Mouse (Mus musculus): ENCODE results near the gene Stxbp5. TPM values are rescaled to one million over a fixed set of nuclear protein-coding genes. Genes with fewer than 3 reads are reported as not detected.
A peak's percentile ranks its signal among the peaks of the same experiment; 100 is the strongest.

Gene Stxbp5
- polyA plus RNA-seq (2015; fragmentation: Nextera tagmentation; extraction: Ambion mirVana), result 7.0 and 7.8 TPM in 2 replicates

GRCm38 (mm10) chr10:9901071-9901696, at the start of gene Stxbp5:
Gene Stxbp5, minus strand, starts transcription at chr10:9901079.
- peaks cover 29% of the 10 kb centered on the region for H3K4me1 ChIP-seq
- peak within 1 kb of the TSS; percentile 93 for H3K27ac ChIP-seq (replicated peaks)
- H3K36me3 ChIP-seq, result no peaks in the 10 kb centered on the region
- peak within 1 kb of the TSS; percentile 73 for H3K4me3 ChIP-seq
- H3K9ac ChIP-seq (replicated peaks), result peak within 1 kb of the TSS; percentile 86
- ATAC-seq (replicated peaks), result peak; percentile 79
- H3K9me3 ChIP-seq, result no peaks in the 10 kb centered on the region
- H3K4me2 ChIP-seq (replicated peaks), result peak within 1 kb of the TSS; percentile 93
- WGBS, result 0% methylated on average over 37 of the region's 52 CpGs
- no peaks in the 10 kb centered on the region for H3K27me3 ChIP-seq

- Histone ChIP-seq H3K9me3 (no peaks in the 10 kb centered on the region), H3K4me2 (replicated peaks) (no peak overlapping the region), H3K9ac (replicated peaks) (no peak overlapping the region), H3K36me3 (no peaks in the 10 kb centered on the region), H3K27me3 (no peaks in the 10 kb centered on the region), H3K27ac (replicated peaks) (no peak overlapping the region), H3K4me1 (peaks cover 4% of the 10 kb centered on the region; the same call in 1 of the 2 replicates), H3K4me3 (no peak overlapping the region)
- 28% methylated on average over 5 of the region's 5 CpGs for WGBS
- peak; percentile 70; the same call in 1 of the 2 replicates for ATAC-seq (replicated peaks)
Observed at GRCm38 (mm10) chr10:9912395-9912794, 11.5 kb upstream of the Stxbp5 start.

- WGBS, result 81% methylated on average over 8 of the region's 8 CpGs
- Histone ChIP-seq H3K36me3 (no peaks in the 10 kb centered on the region), H3K27ac (replicated peaks) (no peak overlapping the region), H3K4me3 (no peak overlapping the region), H3K9me3 (no peaks in the 10 kb centered on the region), H3K9ac (replicated peaks) (no peak overlapping the region), H3K4me2 (replicated peaks) (no peak overlapping the region), H3K27me3 (no peaks in the 10 kb centered on the region), H3K4me1 (peaks cover 4% of the 10 kb centered on the region; the same call in 1 of the 2 replicates)
- no peak for ATAC-seq (replicated peaks)
Observed at GRCm38 (mm10) chr10:9907919-9908502, 7.1 kb upstream of the Stxbp5 start.

- 77% methylated on average over 2 of the region's 2 CpGs for WGBS
- peaks cover 4% of the 10 kb centered on the region; the same call in 1 of the 2 replicates for H3K4me1 ChIP-seq
- no peak for ATAC-seq (replicated peaks)
Observed at GRCm38 (mm10) chr10:9907519-9907918, 6.6 kb upstream of the Stxbp5 start.

GRCm38 (mm10) chr10:9906185-9906584, 5.3 kb upstream of the Stxbp5 start:
- Histone ChIP-seq H3K27me3 (no peaks in the 10 kb centered on the region), H3K27ac (replicated peaks) (no peak overlapping the region), H3K36me3 (no peaks in the 10 kb centered on the region), H3K4me3 (no peak overlapping the region), H3K4me2 (replicated peaks) (no peak overlapping the region), H3K9ac (replicated peaks) (no peak overlapping the region), H3K9me3 (no peaks in the 10 kb centered on the region), H3K4me1 (no peaks in the 10 kb centered on the region)
- WGBS, result 65% methylated on average over 3 of the region's 3 CpGs
- no peak for ATAC-seq (replicated peaks)

More at GRCm38 (mm10) chr10:9907519-9907918, 6.6 kb upstream of the Stxbp5 start:
- Histone ChIP-seq H3K9ac (replicated peaks) (no peak overlapping the region), H3K36me3 (no peaks in the 10 kb centered on the region), H3K4me2 (replicated peaks) (no peak overlapping the region), H3K27me3 (no peaks in the 10 kb centered on the region), H3K9me3 (no peaks in the 10 kb centered on the region), H3K4me3 (no peak overlapping the region), H3K27ac (replicated peaks) (no peak overlapping the region)

GRCm38 (mm10) chr10:9901697-9902239, 889 bp upstream of the Stxbp5 start:
- Histone ChIP-seq H3K4me3 (peak overlapping the region; percentile 73), H3K27ac (replicated peaks) (peak overlapping the region; percentile 93), H3K4me1 (peaks cover 29% of the 10 kb centered on the region), H3K9ac (replicated peaks) (peak overlapping the region; percentile 86), H3K9me3 (no peaks in the 10 kb centered on the region), H3K36me3 (no peaks in the 10 kb centered on the region), H3K4me2 (replicated peaks) (peak overlapping the region; percentile 93), H3K27me3 (no peaks in the 10 kb centered on the region)
- under 1% methylated on average over 16 of the region's 16 CpGs for WGBS
- ATAC-seq (replicated peaks), result peak; percentile 94

- ATAC-seq (replicated peaks), result peak; percentile 55
- H3K36me3 ChIP-seq, result no peaks in the 10 kb centered on the region
- peak overlapping the region; percentile 73 for H3K4me3 ChIP-seq
- H3K4me1 ChIP-seq, result peaks cover 29% of the 10 kb centered on the region
- under 1% methylated on average over 66 of the region's 81 CpGs for WGBS
- peak overlapping the region; percentile 86 for H3K9ac ChIP-seq (replicated peaks)
- H3K9me3 ChIP-seq, result no peaks in the 10 kb centered on the region
- peak overlapping the region; percentile 93 for H3K27ac ChIP-seq (replicated peaks)
- H3K27me3 ChIP-seq, result no peaks in the 10 kb centered on the region
- peak overlapping the region; percentile 93 for H3K4me2 ChIP-seq (replicated peaks)
Observed at GRCm38 (mm10) chr10:9900315-9901070, 386 bp downstream of the Stxbp5 start.

- peak overlapping the region; percentile 86 for H3K9ac ChIP-seq (replicated peaks)
- WGBS, result 1% methylated on average over 15 of the region's 15 CpGs
- H3K4me2 ChIP-seq (replicated peaks), result peak overlapping the region; percentile 93
- no peaks in the 10 kb centered on the region for H3K9me3 ChIP-seq
- H3K4me1 ChIP-seq, result peaks cover 29% of the 10 kb centered on the region
- H3K27ac ChIP-seq (replicated peaks), result 0 out of 2 replicates have a peak overlapping the region, but pooled peaks have one; percentile 93
- peak overlapping the region; percentile 73 for H3K4me3 ChIP-seq
- ATAC-seq (replicated peaks), result no peak
- H3K27me3 ChIP-seq, result no peaks in the 10 kb centered on the region
- no peaks in the 10 kb centered on the region for H3K36me3 ChIP-seq
Observed at GRCm38 (mm10) chr10:9899816-9900215, 1.1 kb downstream of the Stxbp5 start.

GRCm38 (mm10) chr10:9899086-9899485, 1.8 kb downstream of the Stxbp5 start:
- peaks cover 30% of the 10 kb centered on the region for H3K4me1 ChIP-seq
- peak overlapping the region; percentile 86; the same call in 1 of the 2 replicates for H3K9ac ChIP-seq (replicated peaks)
- no peak for ATAC-seq (replicated peaks)
- H3K4me3 ChIP-seq, result peak overlapping the region; percentile 73
- 4% methylated on average over 7 of the region's 7 CpGs for WGBS
- H3K27me3 ChIP-seq, result no peaks in the 10 kb centered on the region
- H3K4me2 ChIP-seq (replicated peaks), result peak overlapping the region; percentile 93
- H3K36me3 ChIP-seq, result no peaks in the 10 kb centered on the region
- H3K27ac ChIP-seq (replicated peaks), result no peak overlapping the region
- no peaks in the 10 kb centered on the region for H3K9me3 ChIP-seq

- Histone ChIP-seq H3K36me3 (no peaks in the 10 kb centered on the region), H3K4me1 (peaks cover 36% of the 10 kb centered on the region), H3K27me3 (no peaks in the 10 kb centered on the region), H3K4me3 (no peak overlapping the region), H3K4me2 (replicated peaks) (peak overlapping the region; percentile 24), H3K27ac (replicated peaks) (no peak overlapping the region), H3K9me3 (no peaks in the 10 kb centered on the region), H3K9ac (replicated peaks) (no peak overlapping the region)
- no peak for ATAC-seq (replicated peaks)
- WGBS, result 57% methylated on average over 5 of the region's 5 CpGs
Observed at GRCm38 (mm10) chr10:9897852-9898251, 3.0 kb downstream of the Stxbp5 start.

GRCm38 (mm10) chr10:9893562-9893961, 7.3 kb downstream of the Stxbp5 start:
- Histone ChIP-seq H3K36me3 (no peaks in the 10 kb centered on the region), H3K27ac (replicated peaks) (no peak overlapping the region), H3K4me3 (no peak overlapping the region), H3K27me3 (no peaks in the 10 kb centered on the region), H3K9ac (replicated peaks) (no peak overlapping the region), H3K9me3 (no peaks in the 10 kb centered on the region), H3K4me1 (peaks cover 22% of the 10 kb centered on the region), H3K4me2 (replicated peaks) (no peak overlapping the region)
- 41% methylated on average over 2 of the region's 2 CpGs for WGBS
- ATAC-seq (replicated peaks), result no peak

GRCm38 (mm10) chr10:9889651-9890050, 11.2 kb downstream of the Stxbp5 start:
- no peaks in the 10 kb centered on the region for H3K36me3 ChIP-seq
- H3K4me2 ChIP-seq (replicated peaks), result no peak overlapping the region
- no peaks in the 10 kb centered on the region for H3K27me3 ChIP-seq
- no peak overlapping the region for H3K27ac ChIP-seq (replicated peaks)
- no peak overlapping the region for H3K4me3 ChIP-seq
- ATAC-seq (replicated peaks), result no peak
- H3K9ac ChIP-seq (replicated peaks), result no peak overlapping the region
- no peaks in the 10 kb centered on the region for H3K9me3 ChIP-seq
- WGBS, result 33% methylated on average over 8 of the region's 8 CpGs
- H3K4me1 ChIP-seq, result peaks cover 10% of the 10 kb centered on the region
